Mouse (Mus musculus) cerebellum, postnatal 36 days (tissue): ENCODE results near the gene Lrsam1.
A peak's percentile ranks its signal among the peaks of the same experiment; 100 is the strongest.
"Not testable (repeated sequence)": the region's sequence is repeated elsewhere in the genome, so short reads cannot be mapped to it uniquely, and the experiment has no call there.

ENCODE experiments used
- DNase-seq, 2 experiments: peaks; one replicate each; pipeline ENCODE4 v3.0.0; 2021 to 2022; ENCODE audit warnings: mixed read lengths in 2 of 2

The Lrsam1 gene

DNA sequence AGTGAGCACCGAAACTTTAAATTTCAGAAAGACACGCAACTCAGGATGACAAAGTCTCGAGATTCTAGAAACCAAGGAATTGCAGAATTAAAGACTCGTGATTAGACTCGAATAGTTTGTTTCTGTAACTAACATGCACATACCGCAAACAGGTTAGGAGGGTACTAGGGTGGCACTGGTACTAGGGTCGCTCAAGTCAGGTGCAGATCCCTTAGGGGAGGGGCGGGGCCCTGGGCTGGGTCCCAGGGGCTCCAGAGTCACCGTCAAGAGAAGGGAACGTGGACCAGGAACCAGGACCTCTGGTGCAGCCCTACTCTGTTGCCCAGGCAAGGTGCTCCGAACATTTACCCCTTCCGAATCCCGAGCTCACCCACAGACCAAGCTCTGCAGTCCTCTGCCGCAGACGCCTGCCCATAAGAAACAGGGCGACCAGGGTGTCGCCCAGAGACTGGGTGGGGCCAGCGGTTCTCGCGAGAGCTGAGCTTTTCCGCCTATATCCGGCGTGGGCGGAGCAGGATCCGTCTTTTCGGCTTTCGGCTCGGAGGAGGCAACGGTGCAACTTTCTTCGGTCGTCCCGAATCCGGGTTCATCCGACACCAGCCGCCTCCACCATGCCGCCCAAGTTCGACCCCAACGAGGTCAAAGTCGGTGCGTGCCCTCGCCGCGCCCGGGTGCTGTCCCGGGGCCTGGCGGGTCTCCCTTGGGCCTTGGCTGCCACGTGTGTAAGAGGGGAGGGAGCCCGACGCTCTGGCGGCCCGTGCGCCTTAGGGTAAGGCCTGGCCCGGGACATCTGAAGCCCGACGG, at the start of gene Lrsam1, which contains the start of gene Rpl12:
Gene Lrsam1 (minus strand): TSS at position 423 of the 804 bp plus-strand sequence.
Gene Rpl12 (plus strand): TSS at position 368 of the 804 bp plus-strand sequence.
- peak; percentile 90 to 93 for DNase-seq

DNA sequence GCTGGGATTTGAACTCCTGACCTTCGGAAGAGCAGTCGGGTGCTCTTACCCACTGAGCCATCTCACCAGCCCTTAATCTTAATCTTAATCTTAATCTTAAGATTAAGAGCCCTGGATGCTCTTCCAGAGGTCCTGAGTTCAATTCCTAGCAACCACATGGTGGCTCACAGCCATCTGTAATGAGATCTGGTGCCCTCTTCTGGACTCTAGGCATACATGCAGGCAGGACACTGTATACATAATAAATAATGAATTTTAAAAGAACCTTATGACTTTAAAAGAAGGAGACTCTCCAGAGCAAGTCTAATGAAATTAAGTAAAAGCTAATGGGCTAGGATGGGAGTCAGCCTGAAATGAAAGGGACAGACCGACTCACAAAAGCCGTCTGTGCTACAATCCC, 47.6 kb upstream of the Lrsam1 start:
- DNase-seq: not testable (repeated sequence)

DNA sequence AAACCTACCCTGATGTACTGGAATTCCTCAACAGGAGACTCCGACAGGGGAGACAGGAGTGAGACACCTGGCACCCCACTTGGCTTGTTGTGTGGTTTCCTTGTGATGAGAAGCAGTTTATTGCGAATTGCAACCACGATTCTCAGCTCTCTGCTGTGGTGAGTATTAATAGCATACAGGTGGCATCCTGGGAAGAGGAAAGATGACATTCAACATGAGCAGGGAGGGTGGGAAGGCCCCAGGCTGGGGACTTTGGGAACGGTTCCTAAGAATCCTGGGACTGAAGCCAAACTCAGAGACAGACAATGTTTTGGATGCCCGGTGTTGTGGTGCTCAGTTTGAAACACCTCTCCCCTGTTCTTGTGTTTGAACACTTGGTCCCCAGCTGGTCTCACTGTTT, 43.6 kb upstream of the Lrsam1 start:
- peak; percentile 71 to 77 for DNase-seq

DNA sequence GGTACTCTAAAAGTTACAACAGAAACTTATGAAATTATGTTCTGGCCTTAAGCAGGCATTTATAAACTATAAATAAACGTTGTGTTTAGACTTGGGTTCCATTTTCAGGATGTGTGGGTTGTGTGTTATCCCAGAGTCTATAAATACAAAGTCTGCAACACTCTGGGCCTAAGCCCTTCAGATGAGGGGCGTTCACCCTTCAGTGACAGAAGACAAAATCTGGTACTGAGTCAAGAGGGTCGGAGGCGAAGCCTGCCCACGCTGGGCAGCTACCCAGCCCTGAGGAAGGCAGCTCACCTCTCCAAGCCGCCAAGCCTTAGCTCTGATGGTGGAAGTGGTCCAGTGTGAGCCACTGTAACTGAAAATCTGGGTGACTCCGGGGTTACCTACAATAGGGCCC, 40.7 kb upstream of the Lrsam1 start:
- DNase-seq: no peak

DNA sequence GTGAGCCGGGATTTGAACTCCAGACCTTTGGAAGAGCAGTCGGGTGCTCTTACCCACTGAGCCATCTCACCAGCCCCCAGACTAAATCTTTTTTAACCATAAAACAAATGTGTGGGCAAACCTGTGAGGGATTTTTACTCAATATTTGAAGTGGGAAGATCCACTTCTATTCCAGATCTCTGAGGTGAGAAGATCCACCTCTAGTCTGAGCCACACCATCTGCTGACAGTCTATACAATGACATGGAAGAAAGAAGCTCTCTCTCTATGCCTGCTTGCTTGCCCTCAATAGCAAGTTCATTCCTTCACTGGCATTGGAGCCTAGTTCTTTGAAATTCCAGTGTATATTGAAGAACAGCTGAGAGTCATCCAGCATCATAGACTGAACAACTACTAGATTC, 38.3 kb upstream of the Lrsam1 start:
- no peak for DNase-seq

DNA sequence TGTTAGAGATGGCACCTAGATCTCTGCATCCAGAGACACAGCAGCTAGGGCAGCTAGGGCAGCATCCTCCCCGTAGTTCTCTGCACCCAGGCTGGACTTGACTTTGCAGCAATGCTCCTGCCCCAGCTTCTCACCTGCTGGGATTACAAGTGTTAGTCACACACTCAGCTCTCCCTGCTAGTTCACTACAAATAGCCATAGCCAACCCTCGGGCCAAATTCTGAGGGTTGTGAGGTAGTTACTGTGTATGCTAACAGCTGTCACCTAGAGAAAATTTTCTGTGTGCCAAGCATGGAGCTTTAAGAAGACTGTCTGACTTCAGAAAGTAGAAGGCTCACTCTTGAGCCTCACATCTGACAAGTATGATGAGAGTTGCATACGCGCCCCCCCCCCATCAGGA, 36.4 kb upstream of the Lrsam1 start:
- no peak for DNase-seq

DNA sequence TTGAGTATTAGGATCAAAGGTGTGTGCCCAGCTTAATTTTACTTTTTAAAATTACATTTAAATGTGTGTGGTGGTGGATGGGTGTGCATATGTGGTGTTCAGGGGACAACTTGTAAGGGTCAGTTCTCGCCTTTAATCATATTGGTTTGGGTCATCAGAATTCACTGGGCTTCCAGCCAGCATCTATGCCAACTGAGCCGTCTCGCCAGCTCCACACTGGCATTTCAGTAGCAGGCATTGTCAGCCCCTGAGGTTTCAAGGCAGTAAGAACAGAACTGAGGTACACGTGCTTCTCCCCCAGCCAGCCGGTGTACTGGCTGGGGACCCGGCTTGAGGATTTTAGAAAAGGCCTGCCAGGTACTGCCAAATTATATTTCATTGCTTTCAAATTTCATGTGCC, 35.7 kb upstream of the Lrsam1 start:
- peak; percentile 44 to 49 for DNase-seq

DNA sequence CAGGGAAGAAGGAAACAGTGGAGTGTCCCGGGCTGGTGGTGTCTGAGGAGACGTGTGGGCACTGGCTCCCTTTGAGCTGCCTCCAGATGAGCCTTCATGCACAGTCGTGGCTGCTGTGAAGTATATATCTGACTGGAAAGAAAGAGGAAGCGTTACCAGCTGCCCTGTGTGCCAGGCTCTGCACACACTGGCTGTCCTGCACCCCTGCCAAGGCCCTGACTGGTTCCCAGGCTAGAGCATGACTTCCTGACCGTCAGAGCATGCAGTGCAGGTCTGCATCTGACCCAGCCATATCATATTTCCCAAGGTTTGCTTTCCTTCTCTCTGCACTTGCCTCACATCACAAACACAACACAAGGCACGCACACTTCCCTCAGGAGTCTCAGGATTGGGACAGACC, 30.7 kb upstream of the Lrsam1 start:
- no peak for DNase-seq

DNA sequence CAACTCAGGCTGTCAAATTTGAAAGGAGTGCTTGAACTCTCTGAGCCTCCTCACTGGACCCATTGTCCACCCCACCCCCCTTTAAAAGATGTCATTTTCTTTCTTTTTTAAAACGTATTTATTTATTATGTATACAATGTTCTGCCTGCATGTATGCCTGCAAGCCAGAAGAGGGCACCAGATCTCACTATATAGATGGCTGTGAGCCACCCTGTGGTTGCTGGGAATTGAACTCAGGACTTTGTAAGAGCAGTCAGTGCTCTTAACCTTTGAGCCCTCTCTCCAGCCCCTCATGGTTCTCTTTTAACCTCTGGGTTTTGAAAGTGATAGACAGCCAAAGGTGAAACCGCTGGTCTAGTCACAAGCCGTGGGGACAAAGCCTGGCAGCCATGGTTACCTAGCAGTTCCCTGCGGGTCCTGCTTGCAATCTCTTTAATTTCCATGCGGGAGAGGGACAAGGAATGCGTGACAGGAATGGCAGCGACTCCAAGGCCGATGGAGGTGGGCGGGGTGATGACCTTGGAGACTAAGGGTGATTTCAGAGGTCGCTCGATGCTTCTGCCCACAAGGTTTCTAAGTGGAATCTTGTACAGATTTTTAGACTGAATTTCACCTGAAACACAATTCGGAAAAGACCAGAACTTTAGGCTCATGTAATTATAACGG, 28.9 kb upstream of the Lrsam1 start:
- DNase-seq: no peak

DNA sequence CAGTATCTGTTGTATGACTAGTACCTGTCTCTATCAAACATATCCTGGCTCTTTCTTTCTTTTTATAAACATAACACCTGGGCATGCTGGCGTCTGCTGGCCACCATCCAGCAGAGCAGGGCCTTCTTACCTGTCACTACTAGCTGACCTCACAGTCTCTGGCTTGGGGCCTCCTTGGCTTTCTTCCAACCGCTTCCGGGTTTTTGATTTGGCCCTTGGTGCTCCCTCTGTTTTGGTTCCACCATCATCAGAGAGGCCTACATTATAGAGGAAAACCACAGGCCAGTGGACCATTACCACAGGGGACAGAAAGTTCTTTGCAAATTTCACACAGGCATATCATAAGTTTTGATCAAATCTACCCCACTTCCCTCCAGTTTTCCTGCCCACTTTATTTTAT, 28.0 kb upstream of the Lrsam1 start:
- peak; percentile 58 to 65 for DNase-seq

DNA sequence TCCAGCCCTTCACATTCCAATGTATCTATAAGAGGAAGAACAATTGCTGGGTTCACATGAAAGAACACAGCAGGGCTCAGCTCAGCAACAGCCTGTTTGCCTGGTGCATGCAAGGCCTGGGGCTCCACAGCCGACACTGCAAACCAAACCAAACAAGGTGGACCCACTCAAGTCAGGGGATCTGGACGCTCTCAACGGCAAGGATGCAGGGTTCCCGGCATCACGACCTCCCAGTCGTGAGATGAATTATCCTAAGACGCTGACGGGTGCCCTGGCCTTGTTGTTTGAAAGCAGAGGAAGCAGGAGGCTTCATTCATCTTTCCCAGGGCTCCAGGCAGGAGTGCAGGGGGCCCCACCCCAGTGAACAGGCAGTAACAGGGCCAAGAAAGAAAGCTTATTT, 24.4 kb upstream of the Lrsam1 start:
- DNase-seq: no peak

DNA sequence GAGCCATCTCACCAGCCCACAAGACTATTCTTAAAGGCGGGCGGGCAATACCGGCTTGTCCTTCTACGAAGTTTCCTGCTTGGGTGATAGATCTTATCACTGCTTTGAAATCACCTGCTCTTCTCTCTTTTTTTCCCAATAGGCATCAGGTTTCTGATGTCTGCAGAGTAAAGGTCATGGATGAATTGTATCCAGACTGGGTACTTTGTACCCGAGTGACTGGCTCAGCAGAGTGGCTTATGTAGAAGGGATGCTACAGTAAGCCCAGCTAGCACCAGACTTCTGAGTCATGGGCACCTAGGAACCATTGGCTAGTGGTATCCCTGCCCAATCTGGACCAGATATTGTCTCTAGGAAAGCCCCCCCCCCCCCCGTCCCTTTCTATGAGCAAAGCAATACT, 22.2 kb upstream of the Lrsam1 start:
- peak in 1 of 2 experiments; percentile 6 for DNase-seq

DNA sequence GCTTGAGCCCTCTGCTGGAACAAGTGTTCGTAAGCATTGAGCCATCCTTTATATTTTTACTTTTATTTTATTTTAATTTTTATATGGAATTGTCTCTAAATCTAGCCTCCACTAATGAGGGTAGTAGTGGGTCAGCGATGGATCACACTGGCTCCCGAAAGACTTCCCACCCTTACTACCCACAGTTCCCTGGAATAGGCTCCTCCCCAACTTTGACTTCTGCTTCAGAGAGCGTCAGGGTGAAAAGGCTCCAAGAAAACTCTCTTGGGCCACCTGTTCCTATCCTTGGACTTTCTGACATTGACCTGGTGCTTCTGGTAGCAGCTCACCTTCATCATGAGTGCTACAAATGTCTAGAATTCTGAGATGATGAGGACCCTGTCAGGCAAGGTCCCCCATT, 21.3 kb upstream of the Lrsam1 start:
- no peak for DNase-seq

DNA sequence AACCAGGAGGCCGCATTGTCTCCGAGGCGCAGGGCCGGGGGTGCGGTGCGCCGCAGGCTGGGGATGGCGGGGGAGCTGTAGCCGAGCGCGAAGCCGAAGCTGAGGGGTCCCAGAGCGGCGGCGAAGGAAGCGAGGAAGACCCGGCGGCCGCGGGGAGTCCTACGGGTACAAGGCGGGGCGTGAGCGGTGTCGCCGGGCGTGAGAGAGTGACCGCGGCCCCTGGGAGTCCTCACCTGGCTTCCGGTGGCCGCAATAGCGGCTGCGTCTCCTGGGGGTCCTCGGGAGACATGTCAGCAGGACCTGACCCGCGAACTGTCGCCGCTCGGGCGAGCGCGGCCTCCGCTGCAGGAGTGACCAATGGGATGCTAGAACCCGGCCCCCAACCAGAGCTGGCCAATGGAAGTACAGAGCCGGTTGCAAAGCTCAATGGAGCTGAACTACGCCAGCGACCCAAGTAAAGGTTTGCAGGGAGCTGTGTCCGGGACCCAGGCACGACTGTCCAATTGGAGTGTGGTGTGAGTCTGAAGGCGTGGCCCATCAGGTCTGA, 20.4 kb upstream of the Lrsam1 start, which contains the start of gene Slc2a8:
Gene Slc2a8 (minus strand): TSS at position 359 of the 547 bp plus-strand sequence.
- DNase-seq: peak; percentile 91 to 92

DNA sequence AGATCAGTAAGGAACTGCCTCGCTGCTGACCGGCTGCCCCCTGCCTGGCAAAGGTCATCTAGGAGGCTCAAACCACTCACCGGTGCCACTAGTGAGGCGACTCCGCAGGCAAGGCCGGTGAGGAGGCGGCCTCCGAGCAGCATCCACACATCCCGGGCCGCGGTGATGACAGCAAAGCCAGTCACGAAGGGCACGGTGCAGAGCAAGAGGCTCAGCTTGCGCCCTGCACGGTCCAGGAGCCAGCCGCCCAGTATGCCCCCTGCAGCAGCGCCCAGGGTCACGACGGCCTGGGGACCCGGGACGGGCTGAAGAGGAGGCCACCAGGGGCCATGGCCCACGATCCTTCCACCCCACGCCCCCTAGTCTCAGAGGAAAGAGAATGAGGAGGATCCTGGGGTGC, 19.9 kb upstream of the Lrsam1 start:
- peak; percentile 39 to 47 for DNase-seq

DNA sequence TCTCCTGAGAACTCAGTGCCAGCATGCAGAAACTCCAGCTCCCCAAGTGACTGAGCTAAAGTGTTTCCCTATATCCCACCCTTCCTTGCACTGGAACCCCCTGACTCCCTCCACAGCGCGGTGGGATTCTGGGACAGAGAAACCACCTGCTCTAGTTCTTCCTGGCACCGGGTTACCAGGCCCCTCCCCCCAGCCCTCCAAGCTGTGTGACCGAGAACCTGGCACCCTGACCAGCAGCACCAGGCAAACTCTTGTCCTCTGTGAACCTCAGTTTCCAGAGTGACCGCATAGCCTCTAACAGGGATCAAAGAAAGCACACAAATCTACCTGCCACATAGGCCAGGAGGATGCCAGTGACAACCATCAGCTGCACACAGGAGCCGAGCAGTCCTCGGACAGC, 18.3 kb upstream of the Lrsam1 start:
- DNase-seq: no peak

DNA sequence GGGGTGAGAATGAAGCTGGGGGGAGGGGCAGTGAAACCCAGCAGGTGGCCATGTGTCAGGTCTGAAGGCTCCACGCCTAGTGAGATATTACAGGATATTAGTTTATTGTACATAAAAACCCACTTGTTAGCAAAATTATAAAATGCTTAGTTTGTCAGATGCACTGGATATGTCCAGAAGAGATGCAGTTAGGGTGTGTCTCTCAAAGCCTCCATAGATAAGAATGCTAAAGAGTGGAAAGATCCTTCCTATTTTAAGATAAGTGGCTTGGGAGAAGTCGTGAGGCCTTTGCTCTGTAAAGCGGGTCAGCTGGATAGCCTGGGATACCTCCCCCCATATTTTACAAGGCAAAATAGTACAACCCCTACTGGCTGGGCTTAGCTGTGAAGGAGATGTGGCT, 17.3 kb upstream of the Lrsam1 start:
- no peak for DNase-seq

DNA sequence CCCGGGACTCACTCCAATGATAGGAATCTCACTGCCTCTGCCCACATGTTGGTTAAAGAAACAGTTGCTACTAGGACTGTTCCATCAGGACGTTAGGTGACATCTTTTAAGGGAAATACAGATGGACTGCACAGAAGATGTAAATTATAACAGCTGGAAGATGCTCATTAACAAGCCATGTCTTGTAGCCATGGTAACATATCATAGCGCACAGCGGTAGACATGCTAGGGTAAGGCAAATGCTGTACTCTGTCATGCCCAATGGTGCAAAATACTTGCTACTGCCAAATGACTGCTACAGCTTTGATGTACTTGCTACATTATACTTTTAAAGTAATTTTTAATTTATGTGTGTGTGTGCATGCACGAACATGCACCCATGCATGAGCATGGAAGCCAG, 15.7 kb upstream of the Lrsam1 start:
- no peak for DNase-seq

DNA sequence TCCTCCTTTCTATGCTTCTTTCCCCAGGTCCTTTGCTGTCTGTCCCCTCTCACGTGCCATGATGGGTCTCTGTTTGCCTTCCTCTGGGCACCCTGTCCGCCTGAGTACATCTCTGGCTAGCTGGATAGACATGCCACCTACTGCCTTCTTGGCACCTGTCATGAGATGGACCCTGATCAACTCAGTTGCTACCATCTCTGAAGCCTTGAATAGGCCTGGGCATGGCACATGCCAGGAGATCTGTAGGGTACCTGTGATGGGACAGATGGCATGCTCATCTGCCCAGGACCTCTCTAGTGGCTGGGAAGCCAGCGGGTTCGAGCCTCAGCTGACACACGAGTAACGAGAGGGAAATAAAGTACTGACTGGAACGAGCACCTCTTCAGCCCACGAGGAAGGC, 12.8 kb upstream of the Lrsam1 start:
- DNase-seq: no peak

DNA sequence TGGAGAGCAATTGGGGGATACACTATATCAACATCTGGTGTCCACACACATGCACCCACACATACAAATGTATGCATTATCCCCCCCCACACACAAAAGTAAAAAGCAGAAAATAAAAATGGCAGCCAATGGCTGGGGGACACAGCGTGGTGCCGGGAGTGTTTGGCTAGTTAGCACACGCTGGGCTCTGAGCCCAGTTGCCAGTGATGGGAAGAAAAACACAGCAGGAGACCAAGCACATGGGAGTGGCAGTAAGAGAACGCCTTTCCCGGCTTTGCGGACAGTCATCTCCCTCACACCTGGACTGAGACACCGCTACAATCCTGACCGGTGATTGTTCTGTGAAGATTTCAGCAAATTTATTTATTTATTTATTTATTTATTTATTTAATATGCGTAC, 9.8 kb upstream of the Lrsam1 start:
- DNase-seq: peak; percentile 63 to 66

DNA sequence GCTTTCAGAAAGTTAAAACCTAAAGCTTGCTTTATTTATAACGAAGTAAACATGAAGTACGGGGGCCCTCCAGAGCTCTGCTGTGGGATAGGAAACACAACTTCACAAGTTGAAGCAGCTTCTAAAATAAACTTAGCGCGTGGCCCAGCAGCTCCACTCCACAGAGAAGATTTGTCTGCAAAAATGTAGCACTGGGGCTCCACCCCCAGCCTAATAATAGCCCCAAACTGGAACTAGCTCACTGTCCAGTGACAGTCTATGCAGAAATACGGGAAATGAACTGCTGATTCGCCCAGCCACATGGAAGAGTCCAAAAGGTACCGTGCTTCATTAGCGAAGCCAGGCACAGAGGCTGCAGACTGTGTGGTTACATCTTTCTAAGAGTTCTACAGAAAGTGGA, 7.9 kb upstream of the Lrsam1 start:
- no peak for DNase-seq

DNA sequence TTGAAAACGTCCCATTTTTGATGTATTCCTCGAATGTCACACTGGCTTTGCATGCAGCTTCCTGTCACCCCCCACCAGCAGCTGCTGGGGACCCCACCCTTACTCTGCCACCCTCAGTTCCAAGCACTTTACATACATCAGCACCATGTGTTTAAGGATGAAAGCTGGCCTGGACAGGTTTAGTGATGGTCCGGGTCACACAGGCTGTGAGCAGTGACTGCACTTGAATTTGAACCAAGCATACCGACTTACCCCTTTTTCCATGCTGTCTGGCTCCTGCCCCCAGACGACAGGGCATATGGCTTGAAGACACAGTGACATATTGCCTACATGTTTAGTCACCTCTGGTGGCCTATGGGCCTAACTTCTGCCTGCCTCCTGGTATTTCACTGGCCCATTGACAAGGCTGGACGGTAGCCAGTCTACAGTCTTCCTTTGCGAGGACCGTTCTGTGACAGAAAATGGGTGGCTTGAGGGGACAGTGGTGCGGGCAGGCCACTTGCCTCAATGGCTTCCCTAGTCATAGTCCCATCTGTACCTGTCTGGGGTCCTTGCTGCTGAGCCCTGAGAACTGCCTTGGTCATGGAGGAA, 6.7 kb upstream of the Lrsam1 start:
- peak in 1 of 2 experiments; percentile 34 for DNase-seq
